Mouse (Mus musculus) liver, embryonic 13.5 days (tissue): ENCODE data around the gene Pten. TPM values are rescaled to one million over a fixed set of nuclear protein-coding genes. Genes with fewer than 3 reads are reported as not detected.

ENCODE experiments used
- ATAC-seq: fragments of 200-750 bp; cut with Nextera tagmentation; 2 replicates; pipeline ENCODE4 v1.8.0; 2017; ENCODE audit warnings: low read depth, mild to moderate bottlenecking, moderate number of reproducible peaks, moderate library complexity
- DNase-seq: peaks from one replicate; pipeline ENCODE4 v3.0.0; 2022
- H3K27ac ChIP-seq: fragments of 300-500 bp; sonication (generic); 2 replicates; pipeline ENCODE4 v1.5.1; 2015; ENCODE audit warnings: moderate library complexity, mild to moderate bottlenecking, inconsistent platforms
- H3K27me3 ChIP-seq: fragments of 300-500 bp; sonication (generic); 2 replicates; pipeline ENCODE4 v1.6.1; 2015; ENCODE audit warnings: mild to moderate bottlenecking, inconsistent platforms
- H3K36me3 ChIP-seq: fragments of 300-500 bp; sonication (generic); 2 replicates; pipeline ENCODE4 v1.6.1; 2015; ENCODE audit warnings: mild to moderate bottlenecking, inconsistent platforms
- H3K4me1 ChIP-seq: fragments of 300-500 bp; sonication (generic); replicated peaks from 2 replicates; pipeline ENCODE4 v1.6.1; 2015; ENCODE audit warnings: inconsistent platforms
- H3K4me2 ChIP-seq: fragments of 300-500 bp; sonication (generic); 2 replicates; pipeline ENCODE4 v1.6.1; 2015; ENCODE audit warnings: inconsistent platforms, mild to moderate bottlenecking, moderate library complexity
- H3K4me3 ChIP-seq: fragments of 300-500 bp; sonication (generic); replicated peaks from 2 replicates; pipeline ENCODE4 v1.5.1; 2015; ENCODE audit warnings: mild to moderate bottlenecking, inconsistent platforms
- H3K9ac ChIP-seq: fragments of 300-500 bp; sonication (generic); 2 replicates; pipeline ENCODE4 v1.6.1; 2015; ENCODE audit warnings: mild to moderate bottlenecking, inconsistent platforms
- H3K9me3 ChIP-seq: fragments of 300-500 bp; sonication (generic); replicated peaks from 2 replicates; pipeline ENCODE4 v1.6.1; 2016; ENCODE audit warnings: inconsistent platforms
- WGBS: fragments of 180-500 bp; shearing (Covaris S2); methylation state at CpG from one replicate; pipeline ENCODE4 v1.1.7; 2015; ENCODE audit not compliant: insufficient replicate concordance; 5-methylcytosine and 5-hydroxymethylcytosine counted together
- polyA plus RNA-seq: library from polyadenylated mRNA; unstranded; fragments of >200 nt; fragmentation: Nextera tagmentation; extraction: Ambion mirVana; gene quantifications from 2 replicates; pipeline ENCODE4 v1.2.1, GENCODE M21; 2015

Gene Pten
- polyA plus RNA-seq, 1 experiment from 2014 or later = 2.8 TPM

GRCm38 (mm10) chr19:32726451-32727325 is 30.6 kb upstream of the Pten start:
- no peak for DNase-seq
- Histone ChIP-seq H3K9me3 (no peaks in the 10 kb centered on the region), H3K4me3 (no peak overlapping the region), H3K4me1 (peaks cover 3% of the 10 kb centered on the region; the same call in 1 of the 2 replicates), H3K27me3 (peaks cover 26% of the 10 kb centered on the region), H3K4me2 (no peak overlapping the region), H3K36me3 (no peaks in the 10 kb centered on the region), H3K27ac (no peak overlapping the region), H3K9ac (no peak overlapping the region)
- 9% methylated on average over 22 of the region's 22 CpGs for WGBS
- ATAC-seq = no peak

- 53% methylated on average over 4 of the region's 4 CpGs for WGBS
- no peak for DNase-seq
- ATAC-seq = no peak
Observed at GRCm38 (mm10) chr19:32729785-32730184, 27.5 kb upstream of the Pten start.

DNA sequence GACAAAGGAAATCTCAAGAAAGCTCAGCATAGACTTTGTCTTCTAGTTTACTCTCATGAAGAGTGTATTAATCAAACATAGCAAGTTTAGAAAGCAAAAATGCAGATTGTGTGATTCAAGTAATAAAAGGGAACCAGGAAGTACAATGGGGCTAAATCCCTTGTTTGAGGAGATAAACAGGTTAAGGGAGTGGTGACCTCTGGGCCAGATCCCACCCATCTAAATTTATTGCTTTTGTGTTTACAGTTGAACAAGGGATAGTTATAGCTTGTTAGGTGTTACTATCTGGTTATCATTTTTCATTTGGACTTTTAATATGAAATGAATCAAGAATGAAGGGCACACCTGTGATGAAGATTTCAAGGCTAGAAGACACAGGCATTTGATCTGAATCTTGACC is 24.4 kb upstream of the Pten start:
- H3K4me3 ChIP-seq = no peak overlapping the region
- H3K4me2 ChIP-seq = no peak overlapping the region
- DNase-seq (no peak), ATAC-seq (no peak)
- no peaks in the 10 kb centered on the region for H3K4me1 ChIP-seq
- no peak overlapping the region for H3K9ac ChIP-seq
- H3K27me3 ChIP-seq = peaks cover 7% of the 10 kb centered on the region
- no peak overlapping the region for H3K27ac ChIP-seq
- H3K36me3 ChIP-seq = no peaks in the 10 kb centered on the region
- H3K9me3 ChIP-seq = no peaks in the 10 kb centered on the region

More at GRCm38 (mm10) chr19:32729785-32730184, 27.5 kb upstream of the Pten start:
- H3K27ac ChIP-seq = no peak overlapping the region
- H3K4me3 ChIP-seq = no peak overlapping the region
- H3K9me3 ChIP-seq = no peaks in the 10 kb centered on the region
- H3K4me1 ChIP-seq = peaks cover 3% of the 10 kb centered on the region; the same call in 1 of the 2 replicates
- peaks cover 26% of the 10 kb centered on the region for H3K27me3 ChIP-seq
- H3K4me2 ChIP-seq = no peak overlapping the region
- no peak overlapping the region for H3K9ac ChIP-seq
- H3K36me3 ChIP-seq = no peaks in the 10 kb centered on the region

GRCm38 (mm10) chr19:32737844-32738243 is 19.5 kb upstream of the Pten start:
- Histone ChIP-seq H3K27ac (no peak overlapping the region), H3K4me2 (no peak overlapping the region), H3K4me1 (no peaks in the 10 kb centered on the region), H3K27me3 (no peaks in the 10 kb centered on the region), H3K9ac (no peak overlapping the region), H3K36me3 (no peaks in the 10 kb centered on the region), H3K9me3 (no peaks in the 10 kb centered on the region), H3K4me3 (no peak overlapping the region)
- ATAC-seq (no peak), DNase-seq (no peak)
- WGBS = 64% methylated on average over 7 of the region's 7 CpGs

DNA sequence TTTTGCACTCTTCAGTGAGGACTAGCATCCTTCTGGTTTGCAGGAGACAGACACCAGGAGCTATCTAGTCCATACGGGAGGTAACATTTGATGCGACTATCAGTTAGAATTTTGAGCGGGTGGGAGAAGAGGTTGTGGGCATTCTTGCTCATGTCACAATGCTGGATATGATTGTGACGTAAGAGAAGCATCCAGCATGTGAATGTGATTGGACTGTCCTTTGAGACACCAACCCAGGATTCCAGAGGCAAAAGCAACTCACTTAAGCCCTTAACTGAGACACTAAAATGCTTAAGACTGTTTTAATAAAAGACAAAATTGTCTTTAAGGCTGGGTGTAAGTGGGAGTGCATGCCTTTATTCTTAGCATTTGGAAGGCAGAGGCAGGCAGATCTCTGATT is 17.6 kb upstream of the Pten start, which contains the start of gene Atad1:
Atad1 (minus strand) TSS at position 101 of the 400 bp plus-strand sequence.
- Histone ChIP-seq H3K36me3 (no peaks in the 10 kb centered on the region), H3K4me2 (no peak within 1 kb of the TSS), H3K27me3 (no peaks in the 10 kb centered on the region), H3K4me3 (no peak within 1 kb of the TSS), H3K4me1 (no peaks in the 10 kb centered on the region), H3K9me3 (no peaks in the 10 kb centered on the region), H3K9ac (no peak within 1 kb of the TSS), H3K27ac (no peak within 1 kb of the TSS)
- 72% methylated on average over 4 of the region's 4 CpGs for WGBS
- ATAC-seq (no peak), DNase-seq (no peak)

- Histone ChIP-seq H3K27me3 (no peaks in the 10 kb centered on the region), H3K36me3 (no peaks in the 10 kb centered on the region), H3K4me2 (no peak overlapping the region), H3K4me3 (no peak overlapping the region), H3K4me1 (no peaks in the 10 kb centered on the region), H3K27ac (no peak overlapping the region), H3K9ac (no peak overlapping the region), H3K9me3 (no peaks in the 10 kb centered on the region)
- 52% methylated on average over 4 of the region's 4 CpGs for WGBS
- no peak for DNase-seq
- no peak for ATAC-seq
Observed at GRCm38 (mm10) chr19:32740641-32741345, 16.5 kb upstream of the Pten start.

GRCm38 (mm10) chr19:32749425-32749824 is 7.9 kb upstream of the Pten start:
- WGBS = 30% methylated on average over 6 of the region's 6 CpGs
- Histone ChIP-seq H3K36me3 (no peaks in the 10 kb centered on the region), H3K27ac (no peak overlapping the region), H3K4me1 (peaks cover 1% of the 10 kb centered on the region; the same call in 1 of the 2 replicates), H3K9ac (no peak overlapping the region), H3K4me3 (no peak overlapping the region), H3K27me3 (0 out of 2 replicates have a peak, but pooled peaks cover 8% of the 10 kb centered on the region), H3K4me2 (no peak overlapping the region), H3K9me3 (no peaks in the 10 kb centered on the region)
- DNase-seq (no peak), ATAC-seq (no peak)

DNA sequence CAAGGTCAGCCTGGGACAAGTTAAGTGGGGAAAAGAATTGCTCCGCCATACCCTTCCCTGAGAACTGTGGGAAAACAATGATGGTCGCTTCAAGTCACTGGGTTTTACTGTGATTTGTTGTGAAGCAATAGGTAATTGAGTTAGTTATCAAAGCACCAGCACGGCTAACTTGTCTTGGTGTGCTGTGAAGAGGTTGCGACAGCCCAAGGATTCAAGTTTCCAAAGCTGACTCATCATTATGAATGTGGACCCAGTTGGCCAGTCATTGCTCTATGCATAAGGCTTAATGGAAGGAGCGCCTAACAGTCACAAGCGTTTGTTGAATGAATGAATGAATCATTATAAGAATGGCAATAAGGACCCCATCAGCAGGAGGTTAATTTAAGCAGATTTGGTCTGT is 4.9 kb upstream of the Pten start:
- Histone ChIP-seq H3K9ac (no peak overlapping the region), H3K27me3 (0 out of 2 replicates have a peak, but pooled peaks cover 10% of the 10 kb centered on the region), H3K4me2 (no peak overlapping the region), H3K4me1 (peaks cover 15% of the 10 kb centered on the region), H3K9me3 (no peaks in the 10 kb centered on the region), H3K36me3 (no peaks in the 10 kb centered on the region), H3K4me3 (no peak overlapping the region), H3K27ac (no peak overlapping the region)
- 74% methylated on average over 6 of the region's 6 CpGs for whole genome bisulfite sequencing
- no peak for DNase-seq
- ATAC-seq = no peak

DNA sequence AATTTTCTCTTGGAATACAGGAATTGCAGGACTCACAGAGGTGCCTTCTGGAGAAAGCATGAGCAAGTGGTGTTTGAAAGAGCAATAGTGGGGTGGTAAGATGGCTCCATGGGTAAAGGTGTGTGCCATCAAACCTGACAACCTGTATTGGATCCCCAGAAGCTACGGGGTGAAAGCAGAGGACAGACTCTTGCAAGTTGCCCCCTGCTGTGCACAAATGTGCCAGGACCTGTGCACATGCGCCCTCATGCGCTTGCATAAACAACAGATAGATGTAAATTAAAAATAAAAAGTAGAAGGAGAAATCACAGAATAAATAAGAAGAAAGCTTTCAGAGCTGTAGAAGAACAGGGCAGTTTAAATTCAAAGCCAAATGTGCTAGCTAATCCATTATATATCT is 3.9 kb upstream of the Pten start:
- no peaks in the 10 kb centered on the region for H3K36me3 ChIP-seq
- no peaks in the 10 kb centered on the region for H3K9me3 ChIP-seq
- WGBS = 74% methylated on average over 3 of the region's 3 CpGs
- no peak overlapping the region for H3K27ac ChIP-seq
- H3K4me3 ChIP-seq = no peak overlapping the region
- H3K4me1 ChIP-seq = peaks cover 15% of the 10 kb centered on the region
- H3K4me2 ChIP-seq = no peak overlapping the region
- H3K9ac ChIP-seq = no peak overlapping the region
- DNase-seq (no peak), ATAC-seq (no peak)
- H3K27me3 ChIP-seq = 0 out of 2 replicates have a peak, but pooled peaks cover 10% of the 10 kb centered on the region

DNA sequence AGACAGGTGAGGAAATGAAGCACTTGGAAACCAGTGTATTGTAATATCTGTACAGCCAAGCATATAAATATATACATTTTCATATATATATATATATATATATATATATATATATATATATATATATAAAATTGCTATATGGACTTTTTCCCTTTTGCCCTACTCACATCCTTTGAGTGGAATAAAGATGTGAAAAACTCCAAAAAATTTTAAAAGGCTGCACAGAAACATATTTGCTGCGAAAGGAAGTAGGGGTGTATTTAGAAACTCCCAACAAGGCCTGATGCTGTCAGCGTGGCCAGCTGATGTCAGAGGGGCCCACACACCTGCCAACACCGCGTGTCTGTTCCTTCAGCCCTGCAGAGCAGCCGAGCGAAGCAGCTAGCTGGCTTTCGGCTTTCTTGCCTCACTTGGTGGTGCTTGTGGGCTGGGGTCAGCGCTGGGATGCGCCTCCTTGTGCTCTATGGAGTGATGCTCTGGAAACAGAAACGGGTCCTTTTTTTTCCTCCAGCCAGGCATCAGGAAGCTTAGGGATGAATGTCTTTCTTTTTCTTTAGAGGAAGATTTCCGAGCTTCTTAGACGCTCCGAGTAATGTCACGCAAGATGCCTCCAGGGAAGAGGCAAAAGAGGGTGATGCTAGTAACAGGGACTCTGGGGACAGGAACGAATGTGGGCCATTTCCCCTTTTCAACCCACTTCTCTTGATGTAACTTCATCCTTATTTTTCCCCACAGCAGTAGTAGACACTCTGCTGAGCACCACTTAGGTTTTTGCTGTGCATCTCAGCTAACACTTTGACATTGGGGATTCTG is 2.9 kb upstream of the Pten start:
- H3K27ac ChIP-seq = no peak overlapping the region
- H3K36me3 ChIP-seq = no peaks in the 10 kb centered on the region
- 39% methylated on average over 15 of the region's 15 CpGs for WGBS
- H3K4me2 ChIP-seq = peak overlapping the region; percentile 100
- no peak overlapping the region for H3K9ac ChIP-seq
- H3K4me3 ChIP-seq = no peak overlapping the region
- H3K9me3 ChIP-seq = no peaks in the 10 kb centered on the region
- 0 out of 2 replicates have a peak, but pooled peaks cover 10% of the 10 kb centered on the region for H3K27me3 ChIP-seq
- DNase-seq = no peak
- peaks cover 25% of the 10 kb centered on the region for H3K4me1 ChIP-seq
- no peak for ATAC-seq
